Mouse (Mus musculus) cerebellum, postnatal 10 days (tissue): ENCODE data around the gene Ddr2.

Source experiments
- DNase-seq, 2 experiments: peaks; one replicate each; pipeline ENCODE4 v3.0.0; 2021; ENCODE audit warnings: mixed read lengths in 2 of 2

Ddr2 gene

GRCm38 (mm10) chr1:169939345-169939744 lies 171.2 kb downstream of the Ddr2 start:
- DNase-seq: peak; percentile 69 to 84

DNA sequence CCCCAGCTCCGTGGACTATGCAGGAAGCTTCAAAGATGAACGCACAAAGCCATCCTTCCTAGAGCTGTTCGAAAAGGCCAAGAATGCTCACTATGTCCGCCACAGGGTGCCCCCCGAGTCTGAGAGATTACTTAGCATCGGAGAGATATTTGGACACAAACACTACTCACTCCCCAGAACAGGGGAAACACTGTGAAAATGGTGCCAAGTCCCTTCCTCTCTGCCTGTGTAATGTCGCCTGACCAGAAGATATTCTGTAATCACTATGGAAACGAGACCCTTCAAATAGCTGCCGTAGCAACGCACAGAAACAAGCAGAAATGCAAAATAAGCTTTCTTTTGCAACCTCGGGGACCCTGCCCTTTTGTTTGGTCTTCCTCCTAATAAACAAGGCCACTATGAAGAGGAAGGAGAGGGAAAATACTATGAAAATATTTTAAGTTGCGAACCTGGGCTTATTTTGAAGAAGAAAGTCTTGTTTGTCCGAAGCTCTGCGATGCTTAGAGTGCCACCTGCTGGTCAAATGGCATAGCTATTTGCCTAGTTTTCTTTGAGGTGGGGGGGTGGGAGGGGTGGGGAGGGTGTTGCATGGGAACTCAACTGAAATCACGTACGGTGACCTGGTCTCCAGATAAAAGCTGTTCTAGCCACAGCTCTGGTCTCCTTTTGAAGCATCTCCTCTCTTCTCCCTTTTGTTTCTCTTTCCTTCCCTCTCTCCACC lies 176.4 kb downstream of the Ddr2 start:
- peak; percentile 83 to 87 for DNase-seq

DNA sequence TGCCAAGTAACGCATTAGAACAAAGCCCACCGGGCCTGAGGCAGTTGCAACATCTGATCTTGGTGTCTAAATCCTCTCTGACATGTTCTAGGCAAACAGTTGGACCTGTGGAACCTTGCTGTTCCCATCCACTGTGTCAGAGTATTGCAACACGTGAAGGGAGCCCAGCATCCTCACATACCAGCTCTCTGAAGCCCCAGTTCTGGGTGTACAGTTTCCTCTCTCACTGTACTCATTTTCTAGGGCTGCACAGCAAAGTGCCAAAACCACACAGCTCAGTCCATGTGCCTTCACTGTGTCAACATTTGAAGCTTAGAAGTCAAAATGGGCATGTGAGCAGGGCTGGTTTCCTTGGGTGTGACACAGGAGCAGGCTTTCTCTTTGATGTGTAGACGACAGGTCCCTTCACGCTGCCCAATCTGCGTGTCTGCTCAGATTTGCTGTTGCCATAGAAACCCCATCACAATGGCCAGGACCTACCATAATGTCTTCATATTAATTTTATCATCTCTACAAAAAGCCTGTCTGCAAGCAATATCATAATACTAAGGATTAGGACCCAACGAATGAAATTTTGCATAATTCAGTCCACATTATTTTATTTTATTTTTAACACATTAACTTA lies 178.3 kb downstream of the Ddr2 start:
- no peak for DNase-seq

- DNase-seq: no peak
Observed at GRCm38 (mm10) chr1:169931698-169932097, 178.9 kb downstream of the Ddr2 start.

DNA sequence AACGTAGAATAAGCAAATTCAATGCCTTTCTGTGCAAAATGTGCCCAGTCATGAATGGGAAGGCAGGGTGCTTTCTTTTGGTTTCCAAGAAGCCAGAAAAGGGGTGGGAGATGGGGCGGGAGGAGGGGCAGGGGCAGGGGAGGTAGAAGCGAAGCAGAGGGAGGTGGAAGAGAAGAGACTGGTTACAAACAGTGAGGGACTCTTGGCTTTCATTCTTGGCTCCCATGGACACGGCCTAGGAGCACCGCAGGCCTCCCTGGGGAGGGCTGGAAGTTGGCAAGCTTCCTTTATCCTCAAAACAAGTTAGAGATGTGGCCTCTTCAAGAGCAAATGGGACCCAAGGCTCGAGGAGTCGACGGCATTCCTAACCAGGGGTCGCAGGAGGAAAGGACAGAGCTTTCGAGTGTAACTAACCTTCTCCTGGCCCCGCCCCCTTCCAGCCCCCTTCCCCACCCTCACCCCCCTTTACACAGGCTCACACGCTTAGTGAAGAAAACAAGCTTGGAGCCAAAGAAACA lies 182.0 kb downstream of the Ddr2 start, which contains the start of gene Ccdc190:
Gene Ccdc190, plus strand, starts transcription at position 195 of the 518 bp plus-strand sequence.
- peak in 1 of 2 experiments; percentile 55 for DNase-seq

DNA sequence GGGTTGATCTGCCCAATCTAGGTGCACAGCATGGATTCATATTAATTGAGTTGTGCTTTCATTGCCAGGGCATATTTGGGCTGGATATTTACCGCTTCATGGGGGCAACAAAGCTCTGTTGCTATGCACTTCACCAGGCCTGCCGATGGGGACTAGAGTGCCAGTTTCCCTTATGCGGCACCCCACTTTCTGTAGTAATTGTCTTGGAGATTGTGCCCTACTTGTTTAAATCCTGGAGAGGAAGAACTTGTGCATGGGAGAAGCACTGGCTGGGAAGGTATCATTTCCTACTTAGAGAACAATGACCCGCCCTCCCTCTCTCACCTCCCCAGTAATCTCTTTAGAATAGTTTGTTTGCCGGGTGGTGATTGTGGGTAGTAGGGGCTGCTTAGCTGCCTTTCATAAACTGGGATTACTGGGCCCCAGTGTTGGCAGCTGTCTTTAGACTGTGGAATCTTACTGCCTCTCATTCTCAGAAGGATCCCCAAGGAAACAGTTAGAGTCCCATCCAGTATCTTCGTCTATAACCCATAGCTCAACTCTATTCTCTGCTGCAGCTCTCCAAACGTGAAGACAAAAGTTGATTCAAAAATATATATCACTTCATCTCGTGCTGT lies 182.7 kb downstream of the Ddr2 start:
- no peak for DNase-seq

DNA sequence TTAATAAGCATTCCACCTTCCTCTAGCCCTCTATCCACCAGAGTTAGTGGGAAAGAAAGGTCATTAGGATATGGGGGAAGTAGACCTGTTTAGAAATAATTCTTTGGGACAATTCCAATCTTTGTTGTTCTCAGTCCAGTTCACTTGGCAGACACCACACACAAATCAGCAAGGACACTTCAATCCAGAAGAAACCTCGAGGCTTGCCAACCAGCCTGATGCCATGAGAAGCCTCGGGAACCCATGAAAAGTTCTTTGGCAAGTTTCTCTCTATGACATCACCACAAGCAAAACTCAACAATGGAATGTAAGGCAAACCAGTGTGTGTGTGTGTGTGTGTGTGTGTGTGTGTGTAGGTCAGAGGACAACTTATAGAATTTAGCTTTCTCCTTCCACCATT lies 186.0 kb downstream of the Ddr2 start:
- DNase-seq: no peak
